Mouse (Mus musculus): ENCODE measurements at regions not wholly inside any gene's neighbourhood (a gene's known extent, or its start where the extent isn't known, plus 50 kb on each side); places are given as distances from the start of the nearest gene placed in this dataset.

DNA sequence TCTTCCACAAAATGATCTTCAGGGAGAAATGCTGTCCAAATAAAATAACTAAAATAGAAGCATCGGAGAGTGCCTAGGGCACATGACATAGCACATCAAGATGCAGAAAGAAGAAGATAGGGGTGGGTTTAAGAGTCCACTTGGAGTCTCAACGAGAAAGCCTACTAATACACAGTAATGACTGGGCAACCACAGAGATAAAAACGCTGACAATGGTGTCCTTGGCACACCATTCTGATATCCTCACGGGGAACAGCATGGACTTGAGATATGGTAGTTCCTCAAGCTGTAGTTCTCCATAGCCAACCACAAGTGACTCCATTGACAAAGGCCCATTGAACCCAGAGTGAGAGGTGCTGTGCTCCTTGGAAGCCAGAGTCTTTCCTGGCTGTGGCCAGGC lies 105.8 kb downstream of the Dad1 start:
- H3K36me3 ChIP-seq (ENCODE audit: insufficient read depth, low read length): no peaks in the 10 kb centered on the region
- ATAC-seq (ENCODE audit: low FRiP score): no peak

DNA sequence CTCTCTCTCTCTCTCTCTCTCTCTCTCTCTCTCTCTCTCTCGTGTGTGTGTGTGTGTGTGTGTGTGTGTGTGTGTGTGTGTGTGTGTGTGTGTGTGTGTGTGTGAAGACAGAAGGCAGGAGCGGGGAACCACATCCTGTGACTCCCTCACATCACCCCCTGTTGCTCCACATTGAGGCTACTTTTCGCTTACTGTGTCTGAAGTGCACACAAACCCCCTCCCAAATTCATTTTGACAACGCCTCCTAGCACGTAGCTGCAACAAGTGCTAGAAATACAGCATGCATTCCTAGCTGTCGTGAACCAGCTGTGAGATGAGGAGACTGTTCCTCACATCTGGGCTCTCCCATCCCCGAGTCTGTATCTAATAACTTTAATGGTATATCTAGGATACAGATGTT lies 106.4 kb downstream of the Dad1 start:
- Histone ChIP-seq H3K27ac (ENCODE audit: low read depth, low read length) (no peak overlapping the region), H3K9me3 (ENCODE audit: low read length) (no peaks in the 10 kb centered on the region), H3K9ac (replicated peaks; ENCODE audit: low read length, poor library complexity, severe bottlenecking) (no peak overlapping the region), H3K4me1 (ENCODE audit: insufficient read depth, low read length) (no peaks in the 10 kb centered on the region), H3K4me2 (ENCODE audit: low read depth, low read length, poor library complexity, severe bottlenecking) (no peak overlapping the region), H3K27me3 (ENCODE audit: insufficient read depth, low read length) (no peaks in the 10 kb centered on the region), H3K4me3 (ENCODE audit: low read depth, low read length) (no peak overlapping the region), H3K36me3 (ENCODE audit: insufficient read depth, low read length) (no peaks in the 10 kb centered on the region)
- TF ChIP-seq CTCF (IDR thresholded peaks at IDR 0.05): no peak
- no peak for DNase-seq (ENCODE audit: low spot score)
- WGBS: 87% methylated on average over 6 of the region's 7 CpGs
- no peak for ATAC-seq (ENCODE audit: low FRiP score)

More for the DNA sequence above, 105.8 kb downstream of the Dad1 start:
- Histone ChIP-seq H3K4me3 (ENCODE audit: low read depth, low read length) (no peak overlapping the region), H3K4me1 (ENCODE audit: insufficient read depth, low read length) (no peaks in the 10 kb centered on the region), H3K27me3 (ENCODE audit: insufficient read depth, low read length) (no peaks in the 10 kb centered on the region), H3K9ac (replicated peaks; ENCODE audit: low read length, poor library complexity, severe bottlenecking) (no peak overlapping the region), H3K9me3 (ENCODE audit: low read length) (no peaks in the 10 kb centered on the region), H3K27ac (ENCODE audit: low read depth, low read length) (no peak overlapping the region), H3K4me2 (ENCODE audit: low read depth, low read length, poor library complexity, severe bottlenecking) (no peak overlapping the region)
- DNase-seq (ENCODE audit: low spot score): no peak
- WGBS: 95% methylated on average over 4 of the region's 4 CpGs
- no peak for TF ChIP-seq CTCF (IDR thresholded peaks at IDR 0.05)

DNA sequence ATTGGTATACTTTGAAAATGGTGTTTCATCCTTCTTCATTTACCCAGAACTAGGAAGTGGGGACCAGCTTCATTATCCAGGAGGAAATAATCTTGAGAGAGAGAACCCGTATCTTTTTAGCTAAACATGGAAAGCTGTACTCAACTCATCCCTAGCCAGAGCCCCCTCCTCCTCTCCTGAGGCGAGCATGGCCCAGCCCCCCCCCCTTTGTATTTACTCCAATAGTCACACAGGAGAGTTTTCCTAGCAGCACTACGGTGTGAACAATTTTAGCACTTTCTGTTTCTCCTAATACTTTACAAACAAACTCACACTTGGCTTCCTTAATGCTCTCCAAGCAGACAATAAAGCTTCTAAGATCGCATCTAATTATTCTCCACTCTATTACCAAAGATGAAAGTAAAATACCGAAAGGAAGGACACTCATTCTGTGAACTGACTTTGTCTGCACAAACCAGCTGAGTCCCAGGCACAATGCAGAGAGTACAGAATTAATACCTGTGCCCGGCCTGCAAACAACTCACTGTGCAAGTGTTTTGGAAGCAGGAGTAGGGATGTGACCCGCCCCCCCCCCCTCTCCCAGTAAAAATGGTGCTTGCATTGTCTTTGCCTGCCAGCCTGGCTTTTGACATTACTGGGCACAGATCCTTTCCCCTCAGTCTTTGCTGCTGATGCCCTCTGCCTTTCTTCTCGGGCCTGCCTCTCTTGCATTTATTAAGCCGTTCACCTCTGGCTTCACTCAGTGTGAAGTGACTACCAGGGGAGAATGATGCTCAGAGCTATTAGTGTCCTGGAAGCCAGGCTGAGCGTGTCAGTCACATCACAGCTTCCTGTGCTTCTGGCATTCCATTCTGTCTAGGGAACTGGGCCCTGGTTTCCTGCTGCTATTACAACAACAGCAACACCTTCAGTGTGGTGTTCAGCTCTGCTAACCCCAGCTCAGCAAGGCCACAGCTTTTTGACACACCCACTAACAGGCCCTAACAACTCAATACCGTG lies 107.9 kb downstream of the Dad1 start:
- H3K9me3 ChIP-seq (ENCODE audit: low read length): no peaks in the 10 kb centered on the region
- no peaks in the 10 kb centered on the region for H3K4me1 ChIP-seq (ENCODE audit: insufficient read depth, low read length)
- ATAC-seq (ENCODE audit: low FRiP score) (no peak), DNase-seq (ENCODE audit: low spot score) (peak; percentile 21)
- H3K27ac ChIP-seq (ENCODE audit: low read depth, low read length): no peak overlapping the region
- no peak overlapping the region for H3K9ac ChIP-seq (replicated peaks; ENCODE audit: low read length, poor library complexity, severe bottlenecking)
- WGBS: 18% methylated on average over 11 of the region's 11 CpGs
- H3K27me3 ChIP-seq (ENCODE audit: insufficient read depth, low read length): no peaks in the 10 kb centered on the region
- no peak overlapping the region for H3K4me2 ChIP-seq (ENCODE audit: low read depth, low read length, poor library complexity, severe bottlenecking)
- TF ChIP-seq CTCF (IDR thresholded peaks at IDR 0.05): no peak
- H3K4me3 ChIP-seq (ENCODE audit: low read depth, low read length): no peak overlapping the region
- H3K36me3 ChIP-seq (ENCODE audit: insufficient read depth, low read length): no peaks in the 10 kb centered on the region

DNA sequence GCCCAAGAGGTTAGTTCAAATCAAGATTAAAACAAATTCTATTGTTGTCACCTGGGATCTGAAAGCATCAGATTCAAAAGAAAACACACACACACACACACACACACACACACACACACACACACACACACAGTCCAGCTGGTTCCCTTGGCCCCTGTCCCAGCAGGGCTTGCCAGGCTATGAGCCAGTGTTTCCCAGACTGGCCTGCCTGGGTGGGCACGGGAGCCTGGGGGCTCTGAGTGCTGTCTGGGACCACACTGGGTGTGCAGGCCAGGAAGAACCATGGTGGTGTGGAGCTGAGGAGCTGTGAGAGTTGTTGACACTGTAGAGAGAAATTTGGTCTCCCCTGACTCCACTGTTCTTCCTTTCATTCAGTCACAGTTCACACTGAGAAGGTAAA lies 110.1 kb downstream of the Dad1 start:
- H3K36me3 ChIP-seq (ENCODE audit: insufficient read depth, low read length): no peaks in the 10 kb centered on the region
- no peak overlapping the region for H3K27ac ChIP-seq (ENCODE audit: low read depth, low read length)
- no peak overlapping the region for H3K4me2 ChIP-seq (ENCODE audit: low read depth, low read length, poor library complexity, severe bottlenecking)
- no peak overlapping the region for H3K4me3 ChIP-seq (ENCODE audit: low read depth, low read length)
- H3K27me3 ChIP-seq (ENCODE audit: insufficient read depth, low read length): no peaks in the 10 kb centered on the region
- DNase-seq (ENCODE audit: low spot score) (peak; percentile 66), ATAC-seq (ENCODE audit: low FRiP score) (peak; percentile 71; the same call in 1 of the 2 replicates)
- H3K9ac ChIP-seq (replicated peaks; ENCODE audit: low read length, poor library complexity, severe bottlenecking): no peak overlapping the region
- H3K4me1 ChIP-seq (ENCODE audit: insufficient read depth, low read length): no peaks in the 10 kb centered on the region
- no peak for TF ChIP-seq CTCF (IDR thresholded peaks at IDR 0.05)
- 62% methylated on average over 1 of the region's 1 CpGs for WGBS
- H3K9me3 ChIP-seq (ENCODE audit: low read length): no peaks in the 10 kb centered on the region

DNA sequence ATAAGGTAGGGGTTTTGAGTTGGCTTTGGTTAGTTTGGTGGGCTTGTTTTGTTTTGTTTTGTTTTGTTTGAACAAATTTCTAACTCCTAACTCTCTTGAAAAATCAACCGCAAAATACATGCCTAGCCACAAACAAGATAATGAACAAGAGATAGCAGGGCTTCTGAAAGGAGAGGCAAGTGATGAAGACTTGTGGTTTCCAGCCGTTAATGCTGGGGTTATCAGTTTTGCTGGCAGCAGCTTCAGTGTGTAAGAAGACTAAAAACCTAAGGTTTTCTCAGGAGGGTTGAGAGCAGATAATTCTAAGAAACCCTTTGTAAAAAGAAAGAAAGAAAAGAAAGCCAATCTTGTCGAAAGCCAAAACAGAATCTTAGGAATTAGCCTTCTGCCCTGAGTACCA lies 115.6 kb downstream of the Dad1 start:
- ATAC-seq (ENCODE audit: low FRiP score) (no peak), DNase-seq (ENCODE audit: low spot score) (no peak)
- no peaks in the 10 kb centered on the region for H3K4me1 ChIP-seq (ENCODE audit: insufficient read depth, low read length)
- no peak overlapping the region for H3K9ac ChIP-seq (replicated peaks; ENCODE audit: low read length, poor library complexity, severe bottlenecking)
- H3K27me3 ChIP-seq (ENCODE audit: insufficient read depth, low read length): no peaks in the 10 kb centered on the region
- H3K9me3 ChIP-seq (ENCODE audit: low read length): no peaks in the 10 kb centered on the region
- no peaks in the 10 kb centered on the region for H3K36me3 ChIP-seq (ENCODE audit: insufficient read depth, low read length)
- no peak for TF ChIP-seq CTCF (IDR thresholded peaks at IDR 0.05)
- 84% methylated on average over 3 of the region's 3 CpGs for WGBS
- H3K4me2 ChIP-seq (ENCODE audit: low read depth, low read length, poor library complexity, severe bottlenecking): no peak overlapping the region
- no peak overlapping the region for H3K4me3 ChIP-seq (ENCODE audit: low read depth, low read length)
- H3K27ac ChIP-seq (ENCODE audit: low read depth, low read length): no peak overlapping the region

DNA sequence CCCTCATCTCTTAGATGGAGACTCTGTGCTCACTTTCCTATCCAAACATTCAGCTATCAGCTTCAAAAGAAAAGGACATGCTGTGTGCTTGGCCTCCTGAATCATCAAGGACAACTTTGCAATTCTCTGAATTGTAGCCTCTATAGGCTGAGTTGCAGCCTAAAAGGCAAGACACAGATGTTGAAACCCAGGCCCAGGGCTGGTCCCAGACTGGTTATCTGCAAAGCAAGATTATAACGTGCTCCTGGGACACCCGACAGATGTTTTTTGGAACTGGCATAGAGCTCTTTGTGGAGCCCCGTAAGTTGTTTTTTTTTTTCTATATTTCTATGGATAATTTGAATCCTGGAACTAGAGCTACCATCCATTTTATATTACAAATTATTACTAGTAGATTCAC lies 117.4 kb downstream of the Dad1 start:
- TF ChIP-seq CTCF (IDR thresholded peaks at IDR 0.05): no peak
- Histone ChIP-seq H3K36me3 (ENCODE audit: insufficient read depth, low read length) (no peaks in the 10 kb centered on the region), H3K27ac (ENCODE audit: low read depth, low read length) (no peak overlapping the region), H3K4me3 (ENCODE audit: low read depth, low read length) (no peak overlapping the region), H3K9ac (replicated peaks; ENCODE audit: low read length, poor library complexity, severe bottlenecking) (no peak overlapping the region), H3K4me1 (ENCODE audit: insufficient read depth, low read length) (no peaks in the 10 kb centered on the region), H3K9me3 (ENCODE audit: low read length) (no peaks in the 10 kb centered on the region), H3K27me3 (ENCODE audit: insufficient read depth, low read length) (no peaks in the 10 kb centered on the region), H3K4me2 (ENCODE audit: low read depth, low read length, poor library complexity, severe bottlenecking) (no peak overlapping the region)
- ATAC-seq (ENCODE audit: low FRiP score) (no peak), DNase-seq (ENCODE audit: low spot score) (no peak)
- WGBS: 85% methylated on average over 3 of the region's 3 CpGs

Data from midbrain, postnatal 0 days (tissue).